21 mouse cellular contexts compared by ENCODE assay signal in the genomic region with DNA sequence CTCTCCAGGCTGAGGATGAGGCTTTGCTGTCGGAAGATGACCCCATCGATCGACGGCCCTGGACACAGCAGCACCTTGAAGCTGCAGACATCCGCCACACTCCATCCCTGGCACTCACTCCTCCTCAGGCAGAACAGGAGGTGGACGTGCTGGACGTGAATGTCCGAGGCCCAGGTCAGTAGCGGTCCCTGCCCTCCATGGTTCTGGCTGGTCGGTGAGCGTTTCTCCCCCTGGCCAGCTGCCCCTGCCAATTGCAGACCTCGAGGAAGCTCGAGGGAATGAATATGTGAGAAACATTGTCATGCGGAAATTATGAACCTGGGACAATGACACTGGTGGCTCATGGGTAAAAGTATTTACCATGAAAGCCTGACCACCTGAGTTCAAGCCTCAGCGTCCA. TPM values are rescaled to one million over a fixed set of nuclear protein-coding genes. Genes with fewer than 3 reads are reported as not detected.
"Had no signal": no experiment of that assay in that cellular context is flagged by ENCODE, and none has a peak within 500 bp of the region (broad histone marks: within the 10 kb centered on the region; RNA-seq: fewer than 3 reads in every experiment).

No protein-coding gene starts in this region.

- H3K4me2 ChIP-seq: liver, embryonic 15.5 days; lung, embryonic 15.5 days; midbrain, embryonic 13.5 days; midbrain, embryonic 15.5 days; neural tube, embryonic 12.5 days; stomach, embryonic 15.5 days had no signal

- H3K4me1 ChIP-seq: liver, embryonic 15.5 days; lung, embryonic 15.5 days; midbrain, embryonic 13.5 days; midbrain, embryonic 15.5 days; neural tube, embryonic 12.5 days; stomach, embryonic 15.5 days had no signal

- H3K36me3 ChIP-seq: midbrain, embryonic 15.5 days had no signal

- H3K9me3 ChIP-seq: liver, embryonic 15.5 days; lung, embryonic 15.5 days; midbrain, embryonic 13.5 days; midbrain, embryonic 15.5 days; neural tube, embryonic 12.5 days; stomach, embryonic 15.5 days had no signal

- H3K27me3 ChIP-seq: liver, embryonic 15.5 days; lung, embryonic 15.5 days; midbrain, embryonic 13.5 days; midbrain, embryonic 15.5 days; neural tube, embryonic 12.5 days; stomach, embryonic 15.5 days had no signal

- H3K9ac ChIP-seq: liver, embryonic 15.5 days; liver, postnatal 0 days; lung, embryonic 15.5 days; midbrain, embryonic 13.5 days; midbrain, embryonic 15.5 days; neural tube, embryonic 12.5 days; stomach, embryonic 15.5 days had no signal

- ATAC-seq: liver, postnatal 0 days; lung, postnatal 0 days; midbrain, embryonic 13.5 days; midbrain, embryonic 15.5 days had no signal

- DNase-seq: liver, postnatal 0 days; lung, adult 2 months; lung, postnatal 14 days; lung, postnatal 36 days; right cerebral cortex, postnatal 14 days; thymus, adult 2 months; thymus, postnatal 25 days; thymus, postnatal 4 days had no signal

- H3K4me3 ChIP-seq: liver, embryonic 15.5 days; lung, embryonic 15.5 days; midbrain, embryonic 13.5 days; midbrain, embryonic 15.5 days; neural tube, embryonic 12.5 days; stomach, embryonic 15.5 days had no signal

- H3K27ac ChIP-seq: liver, embryonic 15.5 days; lung, embryonic 15.5 days; macrophage; midbrain, embryonic 13.5 days; midbrain, embryonic 15.5 days; neural tube, embryonic 12.5 days; stomach, embryonic 15.5 days; stomach, postnatal 0 days had no signal

RNA-seq across cellular contexts. Expression of a gene that starts 19.0 kb away (rescaled TPM):
- polyA plus RNA-seq: liver, embryonic 15.5 days; liver, postnatal 0 days; lung, adult 2 months; lung, embryonic 15.5 days; lung, postnatal 0 days; macrophage; midbrain, embryonic 13.5 days; midbrain, embryonic 15.5 days; midbrain, postnatal 0 days; neural tube, embryonic 12.5 days; neural tube, embryonic 14.5 days; spleen, adult 2 months; stomach, embryonic 15.5 days; stomach, postnatal 0 days; thymus, adult 2 months; urinary bladder, adult 2 months had no signal
